Mouse (Mus musculus) megakaryocyte, embryonic 14.5 days (primary cell): ENCODE results near the gene Idua. TPM values are rescaled to one million over a fixed set of nuclear protein-coding genes. Genes with fewer than 3 reads are reported as not detected.

Source experiments
- H3K27me3 ChIP-seq: replicated peaks from 2 replicates; pipeline ENCODE3; 2012; ENCODE audit warnings: inconsistent platforms
- H3K36me3 ChIP-seq: replicated peaks from 2 replicates; pipeline ENCODE3; 2012; ENCODE audit warnings: low read length, inconsistent platforms, mixed read lengths
- H3K4me1 ChIP-seq: 2 replicates; pipeline ENCODE4 v1.6.1; 2012; ENCODE audit warnings: inconsistent platforms
- H3K4me3 ChIP-seq: replicated peaks from 2 replicates; pipeline ENCODE3; 2012; ENCODE audit warnings: moderate library complexity, mild to moderate bottlenecking, inconsistent platforms
- H3K9me3 ChIP-seq: 2 replicates; pipeline ENCODE4 v1.6.1; 2012; ENCODE audit warnings: inconsistent platforms
- FLI1 ChIP-seq: IDR thresholded peaks from 2 replicates; pipeline ENCODE4 v1.6.1; 2012; ENCODE audit warnings: low read length, inconsistent platforms, mixed read lengths
- GATA1 ChIP-seq: IDR thresholded peaks from 3 replicates; pipeline ENCODE4 v1.6.1; 2012; ENCODE audit warnings: mixed read lengths, low read length, inconsistent platforms, borderline replicate concordance
- polyA plus RNA-seq: library from polyadenylated mRNA; stranded (reverse); fragments of >175 nt; gene quantifications from 2 replicates; pipeline ENCODE4 v1.2.3, GENCODE M21; 2012; ENCODE audit warnings: low replicate concordance; ENCODE audit not compliant: insufficient read depth

Gene Idua
- polyA plus RNA-seq, 1 experiment, result 4.4 TPM

GRCm38 (mm10) chr5:108654444-108654990 lies 5.6 kb upstream of the Idua start:
- peaks cover 96% of the 10 kb centered on the region for H3K36me3 ChIP-seq
- no peak overlapping the region for H3K4me3 ChIP-seq
- TF ChIP-seq FLI1, result no peak
- no peak for TF ChIP-seq GATA1
- H3K9me3 ChIP-seq, result no peaks in the 10 kb centered on the region
- peaks cover 16% of the 10 kb centered on the region for H3K4me1 ChIP-seq
- H3K27me3 ChIP-seq, result no peaks in the 10 kb centered on the region

- Histone ChIP-seq H3K36me3 (peaks cover 87% of the 10 kb centered on the region), H3K27me3 (no peaks in the 10 kb centered on the region), H3K9me3 (no peaks in the 10 kb centered on the region), H3K4me3 (no peak overlapping the region), H3K4me1 (peaks cover 24% of the 10 kb centered on the region)
- no peak for TF ChIP-seq FLI1
- no peak for TF ChIP-seq GATA1
Measured at GRCm38 (mm10) chr5:108655381-108655780, 4.8 kb upstream of the Idua start.

GRCm38 (mm10) chr5:108655891-108656650 lies 4.1 kb upstream of the Idua start:
- TF ChIP-seq FLI1 (no peak), GATA1 (no peak)
- H3K4me3 ChIP-seq, result no peak overlapping the region
- no peaks in the 10 kb centered on the region for H3K27me3 ChIP-seq
- peaks cover 28% of the 10 kb centered on the region for H3K4me1 ChIP-seq
- H3K9me3 ChIP-seq, result no peaks in the 10 kb centered on the region
- H3K36me3 ChIP-seq, result peaks cover 80% of the 10 kb centered on the region

GRCm38 (mm10) chr5:108657406-108657805 lies 2.7 kb upstream of the Idua start:
- Histone ChIP-seq H3K9me3 (no peaks in the 10 kb centered on the region), H3K4me3 (no peak overlapping the region), H3K27me3 (no peaks in the 10 kb centered on the region), H3K4me1 (peaks cover 30% of the 10 kb centered on the region), H3K36me3 (peaks cover 67% of the 10 kb centered on the region)
- TF ChIP-seq GATA1, result no peak
- TF ChIP-seq FLI1, result no peak

GRCm38 (mm10) chr5:108658611-108659010 lies 1.5 kb upstream of the Idua start:
- Histone ChIP-seq H3K36me3 (peaks cover 55% of the 10 kb centered on the region), H3K4me3 (no peak overlapping the region), H3K9me3 (no peaks in the 10 kb centered on the region), H3K27me3 (no peaks in the 10 kb centered on the region), H3K4me1 (peaks cover 30% of the 10 kb centered on the region)
- TF ChIP-seq GATA1 (no peak), FLI1 (no peak)

GRCm38 (mm10) chr5:108660632-108661268 lies 619 bp downstream of the Idua start:
- no peaks in the 10 kb centered on the region for H3K27me3 ChIP-seq
- peaks cover 33% of the 10 kb centered on the region for H3K36me3 ChIP-seq
- TF ChIP-seq FLI1, result no peak
- TF ChIP-seq GATA1, result no peak
- peaks cover 40% of the 10 kb centered on the region for H3K4me1 ChIP-seq
- peak overlapping the region; percentile 99 for H3K4me3 ChIP-seq
- H3K9me3 ChIP-seq, result no peaks in the 10 kb centered on the region

GRCm38 (mm10) chr5:108662772-108663171 lies 2.6 kb downstream of the Idua start:
- H3K36me3 ChIP-seq, result peaks cover 13% of the 10 kb centered on the region
- no peaks in the 10 kb centered on the region for H3K27me3 ChIP-seq
- TF ChIP-seq GATA1 (no peak), FLI1 (no peak)
- peaks cover 42% of the 10 kb centered on the region for H3K4me1 ChIP-seq
- H3K9me3 ChIP-seq, result no peaks in the 10 kb centered on the region
- no peak overlapping the region for H3K4me3 ChIP-seq

- H3K4me1 ChIP-seq, result peaks cover 41% of the 10 kb centered on the region
- no peaks in the 10 kb centered on the region for H3K27me3 ChIP-seq
- H3K9me3 ChIP-seq, result no peaks in the 10 kb centered on the region
- no peak overlapping the region for H3K4me3 ChIP-seq
- no peaks in the 10 kb centered on the region for H3K36me3 ChIP-seq
- TF ChIP-seq FLI1 (no peak), GATA1 (no peak)
Measured at GRCm38 (mm10) chr5:108665066-108665465, 4.9 kb downstream of the Idua start.

GRCm38 (mm10) chr5:108667370-108667769 lies 7.2 kb downstream of the Idua start:
- Histone ChIP-seq H3K4me1 (peaks cover 49% of the 10 kb centered on the region), H3K4me3 (no peak overlapping the region), H3K9me3 (no peaks in the 10 kb centered on the region)

GRCm38 (mm10) chr5:108668387-108668932 lies 8.3 kb downstream of the Idua start:
- no peaks in the 10 kb centered on the region for H3K27me3 ChIP-seq
- no peaks in the 10 kb centered on the region for H3K9me3 ChIP-seq
- peaks cover 49% of the 10 kb centered on the region for H3K4me1 ChIP-seq
- peaks cover 26% of the 10 kb centered on the region for H3K36me3 ChIP-seq
- TF ChIP-seq GATA1 (no peak), FLI1 (no peak)
- H3K4me3 ChIP-seq, result peak overlapping the region; percentile 95

More at GRCm38 (mm10) chr5:108667370-108667769, 7.2 kb downstream of the Idua start:
- Histone ChIP-seq H3K36me3 (peaks cover 15% of the 10 kb centered on the region), H3K27me3 (no peaks in the 10 kb centered on the region)
- no peak for TF ChIP-seq GATA1
- TF ChIP-seq FLI1, result no peak
